ENCODE assay signal across 8 mouse cellular contexts in the genomic region with DNA sequence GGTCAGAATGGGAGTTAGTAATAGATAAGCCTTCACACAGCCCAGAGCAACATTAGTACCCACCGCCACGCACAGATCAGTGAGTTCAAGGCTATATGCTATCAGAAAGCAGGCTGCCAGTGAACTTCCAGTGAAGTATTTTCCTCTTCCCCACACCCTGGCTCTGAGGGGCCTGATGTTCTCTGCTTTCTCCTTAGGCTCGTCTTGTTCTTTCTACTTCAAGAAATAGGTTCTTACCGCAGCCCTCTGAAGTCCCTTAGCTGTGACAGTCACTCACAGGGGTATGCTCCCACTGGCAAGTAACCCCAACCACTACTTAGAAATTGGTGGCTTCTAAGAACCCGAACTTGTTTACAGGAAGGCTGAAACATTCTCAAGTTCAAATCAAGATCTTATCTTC. TPM values are rescaled to one million over a fixed set of nuclear protein-coding genes. Genes with fewer than 3 reads are reported as not detected.
DNase-seq lines count a peak whose midpoint lies in the region; ATAC-seq and TF ChIP-seq lines count a peak whose summit lies in the region.

No protein-coding gene starts in this region.

- no peak overlapping the region for H3K4me3 ChIP-seq in forebrain, embryonic 14.5 days (ENCODE audit: low read depth, low read length)
- H3K4me3 ChIP-seq in forebrain, embryonic 11.5 days (ENCODE audit: low read depth, low read length), result no peak overlapping the region
- no peak overlapping the region for H3K4me3 ChIP-seq in midbrain, embryonic 12.5 days
- no peak overlapping the region for H3K4me3 ChIP-seq in midbrain, embryonic 11.5 days (ENCODE audit: low read depth, low read length)
- H3K4me3 ChIP-seq in hindbrain, postnatal 0 days (ENCODE audit: low read length), result no peak overlapping the region
- peak overlapping the region; percentile 70; the same call in 1 of the 2 replicates for H3K4me3 ChIP-seq in neural tube, embryonic 13.5 days

- H3K9me3 ChIP-seq in forebrain, embryonic 14.5 days (replicated peaks; ENCODE audit: control insufficient read depth, low read length), result no peaks in the 10 kb centered on the region
- no peaks in the 10 kb centered on the region for H3K9me3 ChIP-seq in forebrain, embryonic 11.5 days (ENCODE audit: control insufficient read depth, low read length)
- no peaks in the 10 kb centered on the region for H3K9me3 ChIP-seq in midbrain, embryonic 12.5 days
- H3K9me3 ChIP-seq in midbrain, embryonic 11.5 days (ENCODE audit: control insufficient read depth, low read length), result no peaks in the 10 kb centered on the region
- no peaks in the 10 kb centered on the region for H3K9me3 ChIP-seq in hindbrain, postnatal 0 days (ENCODE audit: low read length)
- H3K9me3 ChIP-seq in neural tube, embryonic 13.5 days, result no peaks in the 10 kb centered on the region

- peaks cover 8% of the 10 kb centered on the region; the same call in 1 of the 2 replicates for H3K4me1 ChIP-seq in forebrain, embryonic 14.5 days (ENCODE audit: control insufficient read depth, insufficient read depth, low read length)
- peaks cover 4% of the 10 kb centered on the region; the same call in 1 of the 2 replicates for H3K4me1 ChIP-seq in forebrain, embryonic 11.5 days (replicated peaks; ENCODE audit: control insufficient read depth, insufficient read depth, low read length)
- H3K4me1 ChIP-seq in midbrain, embryonic 12.5 days, result peaks cover 16% of the 10 kb centered on the region
- no peaks in the 10 kb centered on the region; the same call in 1 of the 2 replicates for H3K4me1 ChIP-seq in midbrain, embryonic 11.5 days (ENCODE audit: control insufficient read depth, insufficient read depth, low read length)
- peaks cover 10% of the 10 kb centered on the region; the same call in 1 of the 2 replicates for H3K4me1 ChIP-seq in hindbrain, postnatal 0 days (ENCODE audit: insufficient read depth, low read length)
- H3K4me1 ChIP-seq in neural tube, embryonic 13.5 days (replicated peaks), result peaks cover 42% of the 10 kb centered on the region

- 0 out of 2 replicates have a peak overlapping the region, but pooled peaks have one; percentile 14 for H3K9ac ChIP-seq in forebrain, embryonic 14.5 days (ENCODE audit: low read length)
- H3K9ac ChIP-seq in forebrain, embryonic 11.5 days (ENCODE audit: low read length), result no peak overlapping the region
- no peak overlapping the region for H3K9ac ChIP-seq in midbrain, embryonic 12.5 days (replicated peaks)
- H3K9ac ChIP-seq in midbrain, embryonic 11.5 days (ENCODE audit: low read length), result no peak overlapping the region
- H3K9ac ChIP-seq in hindbrain, postnatal 0 days (replicated peaks; ENCODE audit: low read length), result no peak overlapping the region
- H3K9ac ChIP-seq in neural tube, embryonic 13.5 days, result no peak overlapping the region

- WGBS in forebrain, embryonic 14.5 days, result 82% methylated on average over 5 of the region's 5 CpGs
- WGBS in forebrain, embryonic 11.5 days, result 75% methylated on average over 5 of the region's 5 CpGs
- WGBS in midbrain, embryonic 12.5 days, result 72% methylated on average over 5 of the region's 5 CpGs
- 81% methylated on average over 5 of the region's 5 CpGs for WGBS in midbrain, embryonic 11.5 days
- 74% methylated on average over 5 of the region's 5 CpGs for WGBS in hindbrain, postnatal 0 days
- 78% methylated on average over 5 of the region's 5 CpGs for WGBS in neural tube, embryonic 13.5 days

- ATAC-seq in forebrain, embryonic 14.5 days, result no peak
- no peak for ATAC-seq in forebrain, embryonic 11.5 days (replicated peaks; ENCODE audit: low FRiP score)
- no peak for ATAC-seq in midbrain, embryonic 12.5 days (ENCODE audit: low FRiP score, low read depth)
- no peak for ATAC-seq in midbrain, embryonic 11.5 days (ENCODE audit: low FRiP score)
- ATAC-seq in hindbrain, postnatal 0 days, result no peak
- no peak for ATAC-seq in neural tube, embryonic 13.5 days (ENCODE audit: low read depth)

- H3K27ac ChIP-seq in forebrain, embryonic 14.5 days (ENCODE audit: low read depth, low read length), result no peak overlapping the region
- H3K27ac ChIP-seq in forebrain, embryonic 11.5 days (ENCODE audit: low read depth, low read length), result no peak overlapping the region
- 0 out of 2 replicates have a peak overlapping the region, but pooled peaks have one; percentile 35 for H3K27ac ChIP-seq in midbrain, embryonic 12.5 days (replicated peaks)
- no peak overlapping the region for H3K27ac ChIP-seq in midbrain, embryonic 11.5 days (ENCODE audit: low read depth, low read length)
- peak overlapping the region; percentile 20; the same call in 1 of the 2 replicates for H3K27ac ChIP-seq in hindbrain, postnatal 0 days
- no peak overlapping the region for H3K27ac ChIP-seq in neural tube, embryonic 13.5 days (replicated peaks)

- no peaks in the 10 kb centered on the region for H3K27me3 ChIP-seq in forebrain, embryonic 14.5 days (replicated peaks; ENCODE audit: control insufficient read depth, insufficient read depth, low read length)
- H3K27me3 ChIP-seq in forebrain, embryonic 11.5 days (ENCODE audit: control insufficient read depth, insufficient read depth, low read length), result no peaks in the 10 kb centered on the region
- peaks cover 20% of the 10 kb centered on the region; the same call in 1 of the 2 replicates for H3K27me3 ChIP-seq in midbrain, embryonic 12.5 days
- peaks cover 5% of the 10 kb centered on the region for H3K27me3 ChIP-seq in midbrain, embryonic 11.5 days (ENCODE audit: control insufficient read depth, insufficient read depth, low read length)
- no peaks in the 10 kb centered on the region for H3K27me3 ChIP-seq in hindbrain, postnatal 0 days (ENCODE audit: insufficient read depth, low read length)
- peaks cover 7% of the 10 kb centered on the region for H3K27me3 ChIP-seq in neural tube, embryonic 13.5 days

- DNase-seq in forebrain, embryonic 14.5 days (ENCODE audit: low spot score), result no peak
- no peak for DNase-seq in forebrain, embryonic 11.5 days (ENCODE audit: low spot score)
- no peak for DNase-seq in midbrain, embryonic 11.5 days (ENCODE audit: low spot score, missing footprints)
- no peak for DNase-seq in hindbrain, postnatal 0 days (ENCODE audit: low spot score)
- DNase-seq in cerebellum, adult 18-20 months, result no peak
- no peak for DNase-seq in natural killer cell, adult 2 months (ENCODE audit: low spot score in 2 of 2)

- no peak for TF ChIP-seq CTCF in hindbrain, postnatal 0 days (IDR thresholded peaks at IDR 0.05; ENCODE audit: low read depth)

- H3K4me2 ChIP-seq in forebrain, embryonic 14.5 days (ENCODE audit: low read length), result no peak overlapping the region
- H3K4me2 ChIP-seq in forebrain, embryonic 11.5 days (ENCODE audit: low read depth, low read length, severe bottlenecking), result no peak overlapping the region
- H3K4me2 ChIP-seq in midbrain, embryonic 12.5 days (replicated peaks), result no peak overlapping the region
- H3K4me2 ChIP-seq in midbrain, embryonic 11.5 days, result no peak overlapping the region
- peak overlapping the region; percentile 90; the same call in 1 of the 2 replicates for H3K4me2 ChIP-seq in hindbrain, postnatal 0 days (ENCODE audit: low read depth, low read length)
- H3K4me2 ChIP-seq in neural tube, embryonic 13.5 days, result peak overlapping the region; percentile 71

- peaks cover 10% of the 10 kb centered on the region for H3K36me3 ChIP-seq in forebrain, embryonic 14.5 days (ENCODE audit: control insufficient read depth, insufficient read depth, low read length)
- H3K36me3 ChIP-seq in forebrain, embryonic 11.5 days (ENCODE audit: control insufficient read depth, insufficient read depth, low read length), result no peaks in the 10 kb centered on the region
- H3K36me3 ChIP-seq in midbrain, embryonic 12.5 days, result no peaks in the 10 kb centered on the region; the same call in 1 of the 2 replicates
- no peaks in the 10 kb centered on the region for H3K36me3 ChIP-seq in midbrain, embryonic 11.5 days (ENCODE audit: control insufficient read depth, insufficient read depth, low read length)
- H3K36me3 ChIP-seq in hindbrain, postnatal 0 days (ENCODE audit: insufficient read depth, low read length), result no peaks in the 10 kb centered on the region
- H3K36me3 ChIP-seq in neural tube, embryonic 13.5 days, result peaks cover 25% of the 10 kb centered on the region

RNA-seq across cellular contexts. Expression of a gene that starts 2.8 kb away (rescaled TPM):
- polyA plus RNA-seq in forebrain, embryonic 14.5 days (2014; fragmentation: Nextera tagmentation; extraction: Ambion mirVana), result 33.9 and 44.8 TPM in 2 replicates
- polyA plus RNA-seq in forebrain, embryonic 11.5 days (2014; fragmentation: Nextera tagmentation; extraction: Ambion mirVana), result 15.8 and 17.4 TPM in 2 replicates
- 43.3 and 46.8 TPM in 2 replicates for polyA plus RNA-seq in midbrain, embryonic 12.5 days (2016; fragmentation: Nextera tagmentation; extraction: Ambion mirVana)
- polyA plus RNA-seq in midbrain, embryonic 11.5 days (2014; fragmentation: Nextera tagmentation; extraction: Ambion mirVana), result 15.3 and 15.8 TPM in 2 replicates
- total RNA-seq in hindbrain, postnatal 0 days (2014; rRNA removed), result 41.6 and 53.9 TPM in 2 replicates
- polyA plus RNA-seq in hindbrain, postnatal 0 days (2015; fragmentation: Nextera tagmentation; extraction: Ambion mirVana), result 127 and 149 TPM in 2 replicates
- polyA plus RNA-seq in neural tube, embryonic 13.5 days (2015; fragmentation: Nextera tagmentation; extraction: Ambion mirVana), result 134 and 139 TPM in 2 replicates

Comparison
In these comparisons a context has a peak if more than half of its experiments do, and no peak if none do; other contexts are left out.
1. H3K27ac ChIP-seq: peak in midbrain, embryonic 12.5 days (single experiment) and hindbrain, postnatal 0 days (single experiment); none in forebrain, embryonic 14.5 days (single experiment), forebrain, embryonic 11.5 days (single experiment), midbrain, embryonic 11.5 days (single experiment) and neural tube, embryonic 13.5 days (single experiment).
2. H3K4me2 ChIP-seq: peak in hindbrain, postnatal 0 days (single experiment) and neural tube, embryonic 13.5 days (single experiment); none in forebrain, embryonic 14.5 days (single experiment), forebrain, embryonic 11.5 days (single experiment), midbrain, embryonic 12.5 days (single experiment) and midbrain, embryonic 11.5 days (single experiment).